Mouse (Mus musculus) liver, embryonic 14.5 days (tissue): ENCODE measurements around the gene Lmx1b.

Source experiments
- CTCF ChIP-seq: IDR thresholded peaks from 2 replicates; pipeline ENCODE4 v1.5.1; 2016; ENCODE audit warnings: antibody characterized with exemption, low read depth, control low read depth
- EP300 ChIP-seq: IDR thresholded peaks from 2 replicates; pipeline ENCODE4 v1.6.1; 2016; ENCODE audit warnings: antibody characterized with exemption, low read depth

DNA sequence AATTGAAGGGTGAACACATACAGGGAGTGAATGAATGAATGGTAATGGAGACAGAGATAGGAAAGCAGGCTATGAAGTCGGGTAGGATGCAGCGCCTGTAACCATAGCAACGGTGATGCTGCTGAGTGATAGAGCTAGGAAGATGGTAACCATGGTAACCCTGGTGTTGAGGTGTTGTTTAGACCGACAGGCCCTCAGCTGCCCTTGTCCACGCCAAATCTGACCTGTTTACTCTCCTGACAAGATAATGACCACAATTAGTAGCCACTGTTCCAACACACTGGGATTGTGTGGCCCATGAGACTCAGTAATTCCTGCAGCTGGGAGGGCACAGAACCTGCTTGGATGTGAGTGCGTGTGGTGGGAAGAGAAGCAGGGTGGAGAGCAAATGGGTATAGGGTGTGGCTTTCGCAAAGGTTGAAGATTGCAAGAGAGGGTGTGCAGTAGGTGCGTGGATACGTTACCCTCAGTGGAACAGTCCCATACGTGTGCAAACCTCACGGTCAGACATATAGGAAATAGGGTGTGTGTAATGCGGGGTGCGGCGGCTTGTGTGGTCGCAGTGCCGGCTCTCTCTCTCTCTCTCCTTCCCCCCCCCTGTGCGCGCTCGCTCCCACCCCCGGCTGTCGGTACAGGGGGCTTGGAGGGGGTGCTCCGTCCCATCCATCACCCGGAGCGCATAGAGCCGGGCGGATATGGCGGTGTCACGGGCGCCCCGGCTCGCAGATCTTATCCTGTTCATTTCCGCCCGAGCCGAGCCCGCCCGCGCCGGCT, 96.7 kb downstream of the Lmx1b start:
- TF ChIP-seq CTCF: no peak
- no peak for TF ChIP-seq EP300
